Mouse (Mus musculus) hindbrain, embryonic 14.5 days (tissue): ENCODE results near the gene Astn2. TPM values are rescaled to one million over a fixed set of nuclear protein-coding genes. Genes with fewer than 3 reads are reported as not detected.

ENCODE experiments used
- ATAC-seq: fragments of 200-750 bp; cut with Nextera tagmentation; 2 replicates; pipeline ENCODE4 v1.8.0; 2017; ENCODE audit warnings: moderate number of reproducible peaks, mild to moderate bottlenecking, moderate TSS enrichment, moderate library complexity; ENCODE audit not compliant: low FRiP score
- DNase-seq: peaks from one replicate; pipeline ENCODE4 v3.0.0-alpha.2; 2015; ENCODE audit warnings: low spot score
- H3K27ac ChIP-seq: fragments of 300-500 bp; sonication (generic); 2 replicates; pipeline ENCODE4 v1.5.1; 2014; ENCODE audit warnings: mild to moderate bottlenecking, moderate library complexity
- H3K27me3 ChIP-seq: fragments of 300-500 bp; sonication (generic); 2 replicates; pipeline ENCODE4 v1.6.1; 2014; ENCODE audit warnings: mild to moderate bottlenecking, low read length, mixed read lengths; ENCODE audit not compliant: control insufficient read depth, insufficient read depth
- H3K36me3 ChIP-seq: fragments of 300-500 bp; sonication (generic); replicated peaks from 2 replicates; pipeline ENCODE4 v1.6.1; 2014; ENCODE audit not compliant: control insufficient read depth, insufficient read depth
- H3K4me1 ChIP-seq: fragments of 300-500 bp; sonication (generic); replicated peaks from 2 replicates; pipeline ENCODE4 v1.6.1; 2014; ENCODE audit warnings: antibody characterized with exemption, low read length, mixed read lengths; ENCODE audit not compliant: control insufficient read depth, insufficient read depth
- H3K4me2 ChIP-seq: fragments of 300-500 bp; sonication (generic); replicated peaks from 2 replicates; pipeline ENCODE4 v1.6.1; 2014; ENCODE audit warnings: mild to moderate bottlenecking, moderate library complexity
- H3K4me3 ChIP-seq: fragments of 300-500 bp; sonication (generic); replicated peaks from 2 replicates; pipeline ENCODE4 v1.5.1; 2014; ENCODE audit warnings: mild to moderate bottlenecking, low read length
- H3K9ac ChIP-seq: fragments of 300-500 bp; sonication (generic); 2 replicates; pipeline ENCODE4 v1.6.1; 2014
- H3K9me3 ChIP-seq: fragments of 300-500 bp; sonication (generic); 2 replicates; pipeline ENCODE4 v1.6.1; 2016; ENCODE audit warnings: low read length; ENCODE audit not compliant: control insufficient read depth
- WGBS: fragments of 180-500 bp; shearing (Covaris S2); extraction: QIAGEN DNeasy Blood & Tissue Kit; methylation state at CpG from one replicate; pipeline ENCODE4 v1.1.7; 2014; 5-methylcytosine and 5-hydroxymethylcytosine counted together
- polyA plus RNA-seq: library from polyadenylated mRNA; unstranded; fragments of >200 nt; fragmentation: Nextera tagmentation; extraction: Ambion mirVana; gene quantifications from 2 replicates; pipeline ENCODE4 v1.2.1, GENCODE M21; 2014

Gene Astn2
- polyA plus RNA-seq, 1 experiment from 2014 or later = 4.4 TPM

- H3K27me3 ChIP-seq = no peaks in the 10 kb centered on the region
- ATAC-seq (no peak), DNase-seq (no peak)
- H3K9me3 ChIP-seq = no peaks in the 10 kb centered on the region
- no peaks in the 10 kb centered on the region for H3K36me3 ChIP-seq
- 76% methylated on average over 5 of the region's 5 CpGs for WGBS
- no peak overlapping the region for H3K27ac ChIP-seq
- no peak overlapping the region for H3K9ac ChIP-seq
- H3K4me3 ChIP-seq = no peak overlapping the region
- no peak overlapping the region for H3K4me2 ChIP-seq
- H3K4me1 ChIP-seq = no peaks in the 10 kb centered on the region; the same call in 1 of the 2 replicates
These were observed 922.8 kb downstream of the Astn2 start for GRCm38 (mm10) chr4:65481632-65482031.

- DNase-seq (no peak), ATAC-seq (no peak)
These were observed 927.3 kb downstream of the Astn2 start for GRCm38 (mm10) chr4:65477106-65477505.

GRCm38 (mm10) chr4:65475925-65476560 lies 928.4 kb downstream of the Astn2 start:
- no peaks in the 10 kb centered on the region for H3K9me3 ChIP-seq
- H3K9ac ChIP-seq = no peak overlapping the region
- no peak for ATAC-seq
- no peak overlapping the region for H3K4me3 ChIP-seq
- DNase-seq = no peak
- H3K4me2 ChIP-seq = no peak overlapping the region
- no peaks in the 10 kb centered on the region for H3K27me3 ChIP-seq
- no peak overlapping the region for H3K27ac ChIP-seq
- 49% methylated on average over 4 of the region's 4 CpGs for WGBS
- H3K36me3 ChIP-seq = no peaks in the 10 kb centered on the region
- no peaks in the 10 kb centered on the region; the same call in 1 of the 2 replicates for H3K4me1 ChIP-seq

More at GRCm38 (mm10) chr4:65477106-65477505, 927.3 kb downstream of the Astn2 start:
- no peaks in the 10 kb centered on the region for H3K27me3 ChIP-seq
- no peaks in the 10 kb centered on the region for H3K9me3 ChIP-seq
- H3K36me3 ChIP-seq = no peaks in the 10 kb centered on the region
- H3K4me3 ChIP-seq = no peak overlapping the region
- no peak overlapping the region for H3K9ac ChIP-seq
- no peak overlapping the region for H3K4me2 ChIP-seq
- H3K4me1 ChIP-seq = no peaks in the 10 kb centered on the region; the same call in 1 of the 2 replicates
- no peak overlapping the region for H3K27ac ChIP-seq
- 28% methylated on average over 6 of the region's 6 CpGs for WGBS

- ATAC-seq = no peak
- Histone ChIP-seq H3K36me3 (no peaks in the 10 kb centered on the region), H3K27me3 (no peaks in the 10 kb centered on the region), H3K27ac (no peak overlapping the region), H3K4me2 (no peak overlapping the region), H3K4me1 (no peaks in the 10 kb centered on the region; the same call in 1 of the 2 replicates), H3K9ac (no peak overlapping the region), H3K9me3 (no peaks in the 10 kb centered on the region), H3K4me3 (no peak overlapping the region)
- WGBS = 85% methylated on average over 5 of the region's 5 CpGs
- DNase-seq = no peak
These were observed 931.3 kb downstream of the Astn2 start for GRCm38 (mm10) chr4:65473141-65473540.

- no peaks in the 10 kb centered on the region for H3K36me3 ChIP-seq
- H3K4me1 ChIP-seq = no peaks in the 10 kb centered on the region
- H3K27ac ChIP-seq = no peak overlapping the region
- 81% methylated on average over 4 of the region's 4 CpGs for WGBS
- ATAC-seq (no peak), DNase-seq (no peak)
- H3K4me3 ChIP-seq = no peak overlapping the region
- H3K9ac ChIP-seq = no peak overlapping the region
- no peak overlapping the region for H3K4me2 ChIP-seq
- H3K27me3 ChIP-seq = no peaks in the 10 kb centered on the region
- no peaks in the 10 kb centered on the region for H3K9me3 ChIP-seq
These were observed 955.2 kb downstream of the Astn2 start for GRCm38 (mm10) chr4:65449171-65449570.

- Histone ChIP-seq H3K9ac (no peak overlapping the region), H3K4me3 (no peak overlapping the region), H3K4me2 (no peak overlapping the region), H3K27me3 (no peaks in the 10 kb centered on the region), H3K9me3 (no peaks in the 10 kb centered on the region), H3K36me3 (no peaks in the 10 kb centered on the region), H3K4me1 (no peaks in the 10 kb centered on the region), H3K27ac (no peak overlapping the region)
- DNase-seq = no peak
- ATAC-seq = no peak
- WGBS = 83% methylated on average over 4 of the region's 4 CpGs
These were observed 962.7 kb downstream of the Astn2 start for GRCm38 (mm10) chr4:65441746-65442145.

- Histone ChIP-seq H3K27ac (no peak overlapping the region), H3K4me3 (no peak overlapping the region), H3K27me3 (no peaks in the 10 kb centered on the region), H3K4me1 (no peaks in the 10 kb centered on the region), H3K9ac (no peak overlapping the region), H3K9me3 (no peaks in the 10 kb centered on the region), H3K4me2 (no peak overlapping the region), H3K36me3 (no peaks in the 10 kb centered on the region)
- WGBS = 67% methylated on average over 3 of the region's 3 CpGs
- peak; percentile 40; the same call in 1 of the 2 replicates for ATAC-seq
- DNase-seq = no peak
These were observed 973.6 kb downstream of the Astn2 start for GRCm38 (mm10) chr4:65430804-65431203.

- Histone ChIP-seq H3K27ac (no peak overlapping the region), H3K9ac (no peak overlapping the region), H3K36me3 (no peaks in the 10 kb centered on the region), H3K27me3 (no peaks in the 10 kb centered on the region), H3K9me3 (no peaks in the 10 kb centered on the region), H3K4me3 (no peak overlapping the region), H3K4me2 (no peak overlapping the region), H3K4me1 (no peaks in the 10 kb centered on the region)
- DNase-seq (no peak), ATAC-seq (no peak)
- WGBS = 82% methylated on average over 3 of the region's 3 CpGs
These were observed 976.9 kb downstream of the Astn2 start for GRCm38 (mm10) chr4:65427480-65427879.

GRCm38 (mm10) chr4:65426437-65426836 lies 978.0 kb downstream of the Astn2 start:
- Histone ChIP-seq H3K4me1 (no peaks in the 10 kb centered on the region), H3K27ac (no peak overlapping the region), H3K36me3 (no peaks in the 10 kb centered on the region), H3K4me3 (no peak overlapping the region), H3K27me3 (no peaks in the 10 kb centered on the region), H3K9ac (no peak overlapping the region), H3K9me3 (no peaks in the 10 kb centered on the region), H3K4me2 (no peak overlapping the region)
- 80% methylated on average over 5 of the region's 5 CpGs for WGBS
- ATAC-seq (no peak), DNase-seq (no peak)
